Mouse (Mus musculus) thymus, postnatal 0 days (tissue): ENCODE results near the gene Nkx2-4. TPM values are rescaled to one million over a fixed set of nuclear protein-coding genes. Genes with fewer than 3 reads are reported as not detected.

Source experiments
- polyA plus RNA-seq: library from polyadenylated mRNA; unstranded; fragments of >200 nt; fragmentation: Nextera tagmentation; extraction: Ambion mirVana; gene quantifications from 2 replicates; pipeline ENCODE4 v1.2.1, GENCODE M21; 2015

Nkx2-4 gene
- polyA plus RNA-seq, 1 experiment from 2014 or later, result 0.08 TPM

Other genes with a start within 250 kb of the Nkx2-4 start
- gene Kiz, start 229.6 kb downstream of the Nkx2-4 start, polyA plus RNA-seq, result 16.8 and 17.9 TPM in 2 replicates
- 76.1 and 87.8 TPM in 2 replicates for gene Xrn2, start 72.4 kb downstream of the Nkx2-4 start, polyA plus RNA-seq
- not detected in 2 replicates for gene Nkx2-2, start 108.8 kb upstream of the Nkx2-4 start, polyA plus RNA-seq